Mouse (Mus musculus) cortical plate, adult 2 months (tissue): ENCODE measurements around the gene Mras. TPM values are rescaled to one million over a fixed set of nuclear protein-coding genes. Genes with fewer than 3 reads are reported as not detected.

Source experiments
- H3K27ac ChIP-seq: fragments of 200-500 bp; 2 replicates; pipeline ENCODE4 v1.5.1; 2012; ENCODE audit warnings: low read length, control low read depth, inconsistent platforms; ENCODE audit not compliant: insufficient read depth
- H3K4me1 ChIP-seq: fragments of 200-500 bp; 2 replicates; pipeline ENCODE4 v1.6.1; 2011; ENCODE audit warnings: low read length; ENCODE audit not compliant: control insufficient read depth, insufficient read depth
- H3K4me3 ChIP-seq: fragments of 200-500 bp; 2 replicates; pipeline ENCODE4 v1.5.1; 2011; ENCODE audit warnings: mild to moderate bottlenecking, low read length, control low read depth; ENCODE audit not compliant: insufficient read depth
- CTCF ChIP-seq: fragments of 200-500 bp; IDR thresholded peaks from 2 replicates; pipeline ENCODE4 v1.5.1; 2011; ENCODE audit warnings: mild to moderate bottlenecking, control low read depth, low read length; ENCODE audit not compliant: insufficient read depth; ENCODE audit errors: extremely low read depth
- POLR2A ChIP-seq: fragments of 200-500 bp; IDR thresholded peaks from 2 replicates; pipeline ENCODE4 v1.6.1; 2011; ENCODE audit warnings: mild to moderate bottlenecking, low read length, control low read depth; ENCODE audit not compliant: insufficient read depth; ENCODE audit errors: extremely low read depth
- polyA plus RNA-seq: library from polyadenylated mRNA; depleted of rRNA; stranded (reverse); fragments of >200 nt; gene quantifications from 2 replicates; pipeline ENCODE4 v1.2.3, GENCODE M21; 2012

Mras gene
- polyA plus RNA-seq, 1 experiment = 176 TPM

DNA sequence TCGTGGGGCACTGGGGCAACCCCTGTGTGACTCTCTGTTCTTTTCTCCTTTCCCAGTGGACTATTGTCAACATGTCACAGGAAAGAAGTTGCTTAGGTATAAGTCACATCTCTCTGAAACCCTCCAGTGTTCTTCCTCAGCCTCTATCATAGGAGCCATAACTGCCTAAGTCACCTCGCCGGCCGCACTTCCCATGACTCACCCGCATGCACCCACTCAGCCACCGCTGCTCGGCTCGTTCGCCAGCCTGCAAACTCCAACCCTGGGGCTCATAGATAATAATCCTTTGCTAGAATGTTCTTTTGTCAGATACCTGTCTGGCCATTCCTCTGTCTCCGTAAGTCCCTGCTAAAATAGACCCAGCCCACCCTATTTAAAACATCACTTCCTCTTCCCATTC is 45.6 kb downstream of the Mras start:
- no peak for TF ChIP-seq POLR2A
- no peak for TF ChIP-seq CTCF
- no peak overlapping the region for H3K4me3 ChIP-seq
- H3K27ac ChIP-seq = no peak overlapping the region
- H3K4me1 ChIP-seq = peaks cover 12% of the 10 kb centered on the region

DNA sequence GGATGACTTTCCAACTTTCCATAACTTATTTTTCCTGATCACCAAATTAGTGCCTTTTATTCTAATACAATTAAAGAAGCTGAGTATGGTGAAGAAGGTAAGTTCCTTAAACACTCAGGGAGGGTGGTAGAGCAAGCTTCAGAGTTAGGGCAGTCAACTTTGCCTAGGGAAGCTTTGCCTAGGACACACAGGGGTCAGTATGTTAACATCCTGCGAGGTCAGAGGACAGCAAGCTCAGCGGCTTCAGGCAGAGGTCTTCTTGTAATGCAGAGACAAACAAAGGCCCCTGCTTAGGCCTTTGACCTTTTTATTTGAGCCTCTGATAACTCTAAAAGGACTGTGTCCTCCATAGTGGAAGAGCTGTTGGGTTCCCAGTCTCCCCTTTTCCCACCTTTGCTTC is 46.5 kb downstream of the Mras start:
- Histone ChIP-seq H3K4me3 (no peak overlapping the region), H3K4me1 (peaks cover 12% of the 10 kb centered on the region), H3K27ac (no peak overlapping the region)
- TF ChIP-seq CTCF (no peak), POLR2A (no peak)

DNA sequence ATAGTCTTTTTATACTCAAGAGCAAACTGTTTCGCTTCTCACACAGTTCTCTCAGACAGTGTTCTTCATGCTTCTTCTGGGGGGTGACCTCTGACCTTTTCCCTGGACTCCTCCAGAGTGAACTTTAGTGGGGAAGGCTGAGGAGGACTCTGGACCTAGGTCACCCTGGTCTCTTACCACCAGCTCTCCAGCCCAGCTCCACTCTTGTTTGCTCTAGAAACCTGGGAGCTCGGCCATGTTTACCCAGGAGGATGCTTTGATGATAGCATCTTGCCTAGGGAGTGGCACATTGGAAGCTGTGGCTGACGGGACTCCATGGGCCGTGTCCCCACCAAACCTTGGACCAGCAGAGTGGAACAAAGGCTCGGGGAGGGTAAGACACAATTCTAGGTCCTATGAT is 47.0 kb downstream of the Mras start:
- TF ChIP-seq CTCF = no peak
- no peak for TF ChIP-seq POLR2A
- no peak overlapping the region for H3K27ac ChIP-seq
- H3K4me1 ChIP-seq = peaks cover 12% of the 10 kb centered on the region
- H3K4me3 ChIP-seq = no peak overlapping the region

DNA sequence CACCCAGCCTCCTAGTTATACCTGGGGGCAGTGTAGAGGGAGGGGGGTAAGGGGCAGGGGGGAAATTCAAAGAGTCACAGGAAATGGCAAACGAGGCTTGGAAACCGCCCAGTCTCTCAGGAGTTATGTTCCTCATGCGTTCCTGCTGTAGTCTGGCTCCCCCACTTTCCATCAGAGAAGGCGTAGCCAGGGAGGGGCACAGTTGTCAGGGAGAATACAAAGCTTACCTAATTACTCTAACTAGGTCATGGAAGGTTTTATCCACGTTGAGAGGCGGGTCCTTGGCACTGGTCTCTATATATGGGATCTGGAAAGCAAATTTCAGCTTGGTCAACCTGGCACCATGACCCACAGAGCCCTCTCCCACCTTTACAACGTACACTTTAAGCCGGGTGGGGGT is 47.7 kb downstream of the Mras start:
- no peak for TF ChIP-seq POLR2A
- TF ChIP-seq CTCF = no peak
- H3K4me1 ChIP-seq = peaks cover 10% of the 10 kb centered on the region
- H3K27ac ChIP-seq = no peak overlapping the region
- no peak overlapping the region for H3K4me3 ChIP-seq

DNA sequence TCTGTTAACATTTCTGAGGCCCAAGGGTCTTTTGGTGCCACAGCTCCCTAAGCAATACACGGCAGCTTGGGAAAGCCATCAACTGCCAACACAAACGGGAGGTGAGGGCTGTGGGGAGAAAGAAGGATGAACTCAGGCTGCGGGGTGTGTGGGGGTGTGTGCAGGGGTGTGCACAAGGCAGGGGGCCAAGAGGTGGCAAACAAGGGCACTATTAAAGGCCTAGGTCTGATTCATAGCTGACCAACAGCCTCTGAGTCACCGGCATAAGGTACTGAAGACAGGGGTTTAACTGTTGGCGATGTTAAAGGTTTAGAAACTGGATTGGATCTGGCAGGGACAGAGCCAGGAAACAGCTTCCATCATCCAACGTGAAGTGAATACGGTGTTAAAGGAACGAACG is 48.3 kb downstream of the Mras start:
- H3K4me3 ChIP-seq = no peak overlapping the region
- TF ChIP-seq POLR2A = no peak
- no peak for TF ChIP-seq CTCF
- H3K27ac ChIP-seq = peak overlapping the region; percentile 32; the same call in 1 of the 2 replicates

DNA sequence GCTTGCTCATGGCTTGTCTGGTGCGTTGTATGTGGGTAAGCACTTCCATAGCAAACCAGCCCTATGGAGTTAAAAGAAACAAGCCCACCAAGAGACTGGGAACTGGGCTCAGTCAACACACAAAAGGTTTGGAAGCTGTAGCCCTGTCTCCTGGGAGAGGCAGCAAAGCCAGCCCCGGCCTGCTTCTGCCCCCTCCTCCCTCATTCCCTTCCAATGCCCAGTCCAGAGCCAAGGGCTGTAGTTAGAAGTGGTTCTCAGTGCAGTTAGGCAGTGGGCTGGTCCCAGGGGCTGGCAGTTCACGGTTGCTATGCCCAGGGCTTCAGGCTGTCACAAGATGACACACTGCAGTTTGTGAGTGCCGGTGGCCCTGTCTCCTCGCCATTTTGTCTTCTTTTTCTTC is 49.1 kb downstream of the Mras start:
- Histone ChIP-seq H3K4me1 (peaks cover 9% of the 10 kb centered on the region), H3K27ac (no peak overlapping the region), H3K4me3 (no peak overlapping the region)
- no peak for TF ChIP-seq CTCF
- no peak for TF ChIP-seq POLR2A

More for the DNA sequence above, 48.3 kb downstream of the Mras start:
- peaks cover 9% of the 10 kb centered on the region for H3K4me1 ChIP-seq

DNA sequence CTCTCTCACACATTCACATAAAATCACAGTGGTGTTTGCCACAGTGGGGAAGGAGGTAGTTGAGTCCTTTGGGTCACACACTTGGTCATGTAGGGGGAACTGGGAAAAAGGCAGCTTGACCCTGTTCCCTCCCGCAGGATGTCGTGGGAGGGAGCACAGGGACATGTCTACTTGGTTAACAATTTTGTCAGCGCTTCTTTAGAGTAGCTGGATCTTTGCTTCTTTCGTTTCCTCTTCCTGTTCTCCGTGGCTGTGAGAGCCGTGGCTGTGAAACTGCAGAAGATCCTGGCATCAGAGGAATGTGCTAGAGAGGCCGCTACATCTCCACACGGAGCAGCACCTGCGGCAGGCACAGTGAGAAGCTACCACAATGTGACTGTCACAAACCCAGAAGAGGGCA is 54.6 kb downstream of the Mras start:
- no peak for TF ChIP-seq CTCF
- no peak for TF ChIP-seq POLR2A
- Histone ChIP-seq H3K4me3 (no peak overlapping the region), H3K27ac (no peak overlapping the region), H3K4me1 (no peaks in the 10 kb centered on the region)

DNA sequence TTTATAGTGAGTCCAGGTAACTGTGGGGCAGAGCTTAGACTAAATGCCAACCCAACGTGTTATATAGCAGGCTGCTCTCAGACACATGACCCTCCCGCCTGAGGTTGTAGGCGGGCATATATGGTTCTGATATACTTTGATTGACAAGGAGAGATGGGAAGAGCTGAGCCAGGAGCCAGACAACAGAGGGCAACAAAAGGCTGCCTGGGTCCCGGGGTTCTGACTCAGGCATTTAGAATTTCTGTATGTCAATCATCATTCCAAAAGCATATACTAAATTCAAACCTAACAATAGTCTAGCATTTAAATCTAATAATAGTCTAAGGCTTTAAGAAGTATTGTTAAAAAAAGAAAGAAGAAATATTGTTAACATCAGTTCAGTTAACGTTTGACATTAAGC is 58.0 kb downstream of the Mras start:
- TF ChIP-seq POLR2A (no peak), CTCF (no peak)
- Histone ChIP-seq H3K4me1 (no peaks in the 10 kb centered on the region), H3K27ac (no peak overlapping the region), H3K4me3 (no peak overlapping the region)

DNA sequence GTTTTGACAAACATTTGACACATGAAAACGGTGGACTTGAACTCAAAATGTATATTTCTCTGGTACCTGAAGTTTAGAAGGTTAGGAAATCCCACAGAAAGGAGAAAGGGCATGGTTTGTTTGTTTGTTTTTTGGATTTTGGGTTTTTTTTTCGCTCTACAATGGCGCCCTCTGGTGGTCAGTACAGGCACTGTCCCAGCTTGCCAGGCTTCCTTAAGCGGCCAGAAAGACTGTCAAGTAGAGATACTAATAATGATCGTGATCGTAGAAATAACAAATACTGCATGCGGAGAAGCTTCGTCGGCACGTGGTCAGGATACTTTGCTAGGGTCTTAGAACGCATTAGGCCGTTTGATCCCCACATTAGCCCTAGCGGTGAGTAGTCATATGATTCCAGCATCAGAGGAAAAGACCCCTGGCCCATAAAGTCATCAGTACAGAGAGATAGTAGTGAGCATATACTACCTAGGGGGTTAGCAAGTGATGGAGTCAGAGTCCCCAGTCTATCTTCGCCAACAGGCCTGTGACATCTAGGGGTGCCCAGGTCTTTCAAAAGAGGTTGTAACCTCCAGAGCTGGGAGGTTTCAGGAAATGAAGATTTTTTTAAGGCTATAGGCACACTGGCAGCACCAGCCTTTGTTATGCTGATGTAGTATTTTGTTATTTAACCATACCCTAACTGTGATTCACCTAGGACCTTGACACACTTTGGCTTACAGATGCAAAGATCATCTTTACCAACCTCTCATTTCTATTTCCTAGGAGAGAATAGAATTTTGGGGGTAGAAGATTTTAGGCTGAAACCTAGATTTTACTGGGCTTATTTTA is 60.4 kb downstream of the Mras start:
- Histone ChIP-seq H3K4me1 (no peaks in the 10 kb centered on the region), H3K27ac (no peak overlapping the region), H3K4me3 (no peak overlapping the region)
- TF ChIP-seq POLR2A (no peak), CTCF (peak; percentile 87)

DNA sequence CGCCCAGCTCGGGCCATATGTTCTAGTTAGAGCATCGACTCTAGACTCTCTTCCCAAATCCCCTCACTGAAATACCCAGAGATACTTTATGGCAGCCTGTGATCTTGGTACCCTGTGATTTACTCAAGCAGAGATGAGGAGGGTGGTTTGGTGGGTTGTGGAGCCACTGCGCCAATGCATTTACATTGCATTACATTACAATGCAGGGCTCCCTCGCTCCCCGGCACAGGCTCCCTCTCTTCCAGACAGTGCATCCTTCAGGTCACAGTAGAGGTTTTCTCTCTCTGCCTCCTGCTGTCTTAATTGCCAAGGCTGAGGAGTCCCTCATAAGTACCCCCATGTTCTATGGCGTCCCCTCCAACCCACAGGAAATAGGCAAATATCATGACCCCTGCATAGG is 68.8 kb downstream of the Mras start:
- H3K4me1 ChIP-seq = no peaks in the 10 kb centered on the region
- H3K4me3 ChIP-seq = no peak overlapping the region
- H3K27ac ChIP-seq = no peak overlapping the region
- TF ChIP-seq POLR2A = no peak
- TF ChIP-seq CTCF = no peak
